Mouse (Mus musculus) kidney, postnatal 14 days (tissue): ENCODE measurements around the gene Myzap.
"Not testable (repeated sequence)": the region's sequence is repeated elsewhere in the genome, so short reads cannot be mapped to it uniquely, and the experiment has no call there.

Source experiments
- DNase-seq: peaks from one replicate; pipeline ENCODE4 v3.0.0; 2022; ENCODE audit warnings: mixed read lengths

Myzap gene

GRCm38 (mm10) chr9:71542292-71542691 lies 49.9 kb downstream of the Myzap start:
- DNase-seq = no peak

DNA sequence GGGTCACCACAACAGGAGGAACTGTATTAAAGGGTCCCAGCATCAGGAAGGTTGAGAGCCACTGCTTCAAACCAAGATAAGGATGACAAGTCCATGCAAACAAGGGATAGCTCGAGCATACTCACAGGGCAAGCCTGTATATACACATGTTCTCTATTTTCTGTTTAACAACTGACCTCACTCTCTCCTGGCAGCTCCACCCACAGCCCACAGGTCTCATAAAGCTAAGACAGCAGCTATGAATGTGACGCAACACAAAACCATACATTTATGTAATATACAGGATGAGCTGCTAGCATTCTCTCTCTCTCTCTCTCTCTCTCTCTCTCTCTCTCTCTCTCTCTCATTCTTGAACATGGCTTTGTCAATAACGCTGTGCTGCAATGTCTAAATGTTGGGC lies 51.4 kb downstream of the Myzap start:
- no peak for DNase-seq

GRCm38 (mm10) chr9:71535730-71536129 lies 56.4 kb downstream of the Myzap start:
- DNase-seq = no peak

DNA sequence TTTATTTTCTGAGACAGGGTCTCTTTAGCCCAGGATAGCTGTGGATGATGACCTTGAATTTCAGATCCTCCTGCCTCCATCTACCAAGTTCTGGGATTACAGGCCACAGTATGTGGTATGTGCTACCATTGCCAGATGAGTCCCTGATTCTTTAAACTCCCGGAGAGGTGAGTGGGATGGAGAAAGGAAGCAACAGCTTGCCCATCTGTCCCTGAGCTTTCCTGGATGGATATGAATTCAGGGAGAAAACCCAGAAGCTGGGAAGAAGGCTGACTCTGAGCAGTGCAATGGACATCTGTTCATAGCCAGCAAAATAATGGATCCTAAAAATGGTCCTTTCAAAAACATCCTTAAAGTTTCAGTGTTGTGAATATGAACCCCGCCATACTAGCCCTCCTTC lies 57.1 kb downstream of the Myzap start:
- DNase-seq = no peak

DNA sequence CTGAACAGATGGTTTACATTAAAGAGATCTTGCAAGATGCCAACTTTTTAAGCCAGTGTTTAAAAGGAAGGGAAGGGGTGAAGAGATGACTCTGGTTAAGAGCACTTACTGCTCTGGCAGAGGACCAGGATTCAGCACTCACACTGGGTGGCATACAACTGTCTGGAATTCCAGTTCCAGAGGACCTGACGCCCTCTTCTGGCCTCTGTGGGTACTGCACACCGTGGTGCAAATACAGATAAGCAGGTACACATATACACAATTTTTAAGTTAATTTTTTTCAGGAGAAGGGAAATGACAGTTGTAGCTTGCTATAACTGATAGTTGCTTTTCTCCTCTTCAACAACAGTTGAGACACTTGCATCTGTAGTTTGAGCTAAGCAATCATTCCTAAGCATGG lies 62.2 kb downstream of the Myzap start:
- DNase-seq = no peak

GRCm38 (mm10) chr9:71527438-71527837 lies 64.7 kb downstream of the Myzap start:
- peak; percentile 33 for DNase-seq

GRCm38 (mm10) chr9:71523901-71524300 lies 68.3 kb downstream of the Myzap start:
- DNase-seq = no peak

- DNase-seq = peak; percentile 20
Measured at GRCm38 (mm10) chr9:71519836-71520235, 72.3 kb downstream of the Myzap start.

- DNase-seq = no peak
Measured at GRCm38 (mm10) chr9:71517487-71517886, 74.7 kb downstream of the Myzap start.

GRCm38 (mm10) chr9:71515862-71516261 lies 76.3 kb downstream of the Myzap start:
- peak; percentile 61 for DNase-seq

- no peak for DNase-seq
Measured at GRCm38 (mm10) chr9:71513566-71513965, 78.6 kb downstream of the Myzap start.

GRCm38 (mm10) chr9:71512899-71513298 lies 79.3 kb downstream of the Myzap start:
- no peak for DNase-seq

- peak; percentile 68 for DNase-seq
Measured at GRCm38 (mm10) chr9:71498391-71499182, 93.6 kb downstream of the Myzap start.

GRCm38 (mm10) chr9:71496637-71497036 lies 95.5 kb downstream of the Myzap start:
- DNase-seq = peak; percentile 52

DNA sequence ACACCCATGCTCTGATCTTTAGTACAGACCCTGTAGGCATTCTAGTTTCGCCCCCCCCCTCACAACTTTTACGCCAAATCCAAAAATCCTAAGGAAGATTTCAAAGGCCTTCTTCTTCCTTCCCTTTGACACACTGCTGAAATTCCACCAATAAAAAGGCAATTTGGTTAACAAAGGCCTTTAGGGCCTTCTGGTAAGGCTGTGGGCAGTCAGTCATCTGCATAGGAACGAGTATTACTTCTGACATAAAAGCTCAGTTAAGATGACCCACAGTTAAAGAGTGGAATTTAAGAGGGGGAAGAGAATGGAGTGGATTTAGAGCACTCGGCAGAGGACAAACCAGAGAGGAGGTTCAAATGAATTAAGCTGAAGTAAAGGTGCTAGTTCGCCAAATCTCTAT lies 98.4 kb downstream of the Myzap start:
- DNase-seq = no peak

- DNase-seq = peak; percentile 18
Measured at GRCm38 (mm10) chr9:71492296-71493025, 99.7 kb downstream of the Myzap start.

GRCm38 (mm10) chr9:71490076-71490475 lies 102.1 kb downstream of the Myzap start:
- no peak for DNase-seq

DNA sequence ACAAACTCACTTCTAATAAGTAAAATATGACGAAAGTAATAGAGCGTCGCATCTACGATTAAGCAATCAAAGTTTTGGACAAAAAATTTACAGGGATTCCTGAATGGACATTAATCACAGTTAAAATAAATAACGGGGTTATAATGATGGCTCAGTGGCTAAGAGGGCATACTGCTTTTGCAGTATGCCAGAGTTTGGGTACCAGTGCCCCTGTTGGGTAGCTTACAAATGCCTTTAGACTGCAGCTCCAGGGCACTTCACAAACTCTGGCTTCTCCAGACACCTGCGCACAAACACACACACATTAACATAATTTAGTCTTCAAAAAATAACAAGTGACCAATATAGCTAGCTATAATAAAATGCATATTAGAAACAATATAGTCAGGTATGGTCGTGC lies 106.0 kb downstream of the Myzap start:
- DNase-seq = no peak

- DNase-seq = peak; percentile 96
Measured at GRCm38 (mm10) chr9:71485475-71486094, 106.6 kb downstream of the Myzap start, which contains the start of gene Polr2m. Gene Polr2m (minus strand): TSS chr9:71485935.

GRCm38 (mm10) chr9:71484871-71485474 lies 107.2 kb downstream of the Myzap start:
- peak; percentile 8 for DNase-seq

- not testable (repeated sequence) for DNase-seq
Measured at GRCm38 (mm10) chr9:71483872-71484271, 108.3 kb downstream of the Myzap start.

DNA sequence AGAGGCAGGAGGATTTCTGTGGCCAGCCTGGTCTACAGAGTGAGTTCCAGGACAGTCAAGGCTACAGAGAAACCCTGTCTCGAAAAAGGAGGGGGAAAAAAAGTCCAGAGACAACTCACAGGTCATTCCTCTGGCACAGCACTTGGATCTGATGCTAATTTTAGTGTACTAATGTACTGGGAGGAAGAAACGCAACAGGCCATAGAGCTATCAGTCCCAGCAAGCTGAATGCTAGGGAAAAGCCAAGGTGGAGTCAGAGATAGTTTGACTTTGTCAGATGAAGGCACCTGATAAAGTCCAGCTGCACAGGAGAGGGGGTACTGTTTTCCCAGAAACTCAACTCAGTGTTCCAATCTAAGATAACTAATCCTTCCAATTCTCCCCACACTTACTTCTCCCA lies 111.9 kb downstream of the Myzap start:
- no peak for DNase-seq

- no peak for DNase-seq
Measured at GRCm38 (mm10) chr9:71479413-71479812, 112.7 kb downstream of the Myzap start.
